Mouse (Mus musculus): ENCODE results near the gene Ap2a1.

GRCm38 (mm10) chr7:44965975-44966374 lies 36.7 kb upstream of the Ap2a1 start:
- TF ChIP-seq CHD2 (IDR thresholded peaks at IDR 0.05; ENCODE audit: low read depth, low read length) = no peak
- TF ChIP-seq HCFC1 (IDR thresholded peaks at IDR 0.05; ENCODE audit: borderline replicate concordance, insufficient read depth, low read length) = no peak
- no peak for TF ChIP-seq ZC3H11A (IDR thresholded peaks at IDR 0.05; ENCODE audit: borderline replicate concordance, low read depth, low read length)
- no peak for TF ChIP-seq MAFK (IDR thresholded peaks at IDR 0.05; ENCODE audit: insufficient read depth, low read depth, low read length)

Measured in ES-E14 (cell line).